Mouse (Mus musculus) heart, embryonic 14.5 days (tissue): ENCODE data around the gene Vmn1r83. TPM values are rescaled to one million over a fixed set of nuclear protein-coding genes. Genes with fewer than 3 reads are reported as not detected.

Experiments used
- ATAC-seq: fragments of 200-750 bp; cut with Nextera tagmentation; 2 replicates; pipeline ENCODE4 v1.8.0; 2017; ENCODE audit warnings: low read depth, moderate TSS enrichment; ENCODE audit not compliant: insufficient number of reproducible peaks, insufficient read depth, low FRiP score
- H3K27ac ChIP-seq, 2 experiments: fragments of 200-500 bp in 1 of 2; fragments of 300-500 bp in 1 of 2; sonication (generic) in 1 of 2; replicated peaks in 1 of 2; 2 replicates each; pipeline ENCODE4 v1.5.1; 2012 to 2014; ENCODE audit warnings: low read depth in 2 of 2, low read length in 2 of 2, control low read depth in 1 of 2, mild to moderate bottlenecking in 1 of 2, mixed read lengths in 1 of 2; ENCODE audit not compliant: control insufficient read depth in 1 of 2, insufficient read depth in 1 of 2
- H3K27me3 ChIP-seq: fragments of 300-500 bp; sonication (generic); 2 replicates; pipeline ENCODE4 v1.6.1; 2014; ENCODE audit warnings: mild to moderate bottlenecking, low read length, control low read depth; ENCODE audit not compliant: control insufficient read depth, insufficient read depth
- H3K36me3 ChIP-seq: fragments of 300-500 bp; sonication (generic); 2 replicates; pipeline ENCODE4 v1.6.1; 2014; ENCODE audit warnings: mild to moderate bottlenecking, control low read depth, low read length, mixed read lengths; ENCODE audit not compliant: control insufficient read depth, insufficient read depth
- H3K4me1 ChIP-seq, 2 experiments: fragments of 200-500 bp in 1 of 2; fragments of 300-500 bp in 1 of 2; sonication (generic) in 1 of 2; 2 replicates each; pipeline ENCODE4 v1.6.1; 2012 to 2014; ENCODE audit warnings: low read length in 2 of 2, control low read depth in 1 of 2, mixed read lengths in 1 of 2; ENCODE audit not compliant: control insufficient read depth in 2 of 2, insufficient read depth in 2 of 2
- H3K4me2 ChIP-seq: fragments of 300-500 bp; sonication (generic); 2 replicates; pipeline ENCODE4 v1.6.1; 2014; ENCODE audit warnings: mild to moderate bottlenecking, low read length
- H3K4me3 ChIP-seq, 2 experiments: fragments of 200-500 bp in 1 of 2; fragments of 300-500 bp in 1 of 2; sonication (generic) in 1 of 2; 2 replicates each; pipeline ENCODE4 v1.5.1; 2012 to 2014; ENCODE audit warnings: low read length in 2 of 2, mild to moderate bottlenecking in 2 of 2, control low read depth in 1 of 2, low read depth in 1 of 2, moderate library complexity in 1 of 2; ENCODE audit not compliant: control insufficient read depth in 1 of 2, insufficient read depth in 1 of 2
- H3K9ac ChIP-seq: fragments of 300-500 bp; sonication (generic); 2 replicates; pipeline ENCODE4 v1.6.1; 2014; ENCODE audit warnings: mild to moderate bottlenecking, low read length
- H3K9me3 ChIP-seq: fragments of 300-500 bp; sonication (generic); 2 replicates; pipeline ENCODE4 v1.6.1; 2016; ENCODE audit warnings: low read length, control low read depth; ENCODE audit not compliant: control insufficient read depth
- WGBS: fragments of 180-500 bp; shearing (Covaris S2); extraction: QIAGEN DNeasy Blood & Tissue Kit; methylation state at CpG from one replicate; pipeline ENCODE4 v1.1.7; 2014; 5-methylcytosine and 5-hydroxymethylcytosine counted together
- microRNA-seq: library from miRNA; unstranded; fragments of <30 nt; microRNA quantifications from one replicate; pipeline ENCODE4, GENCODE M21; 2016
- polyA plus RNA-seq: library from polyadenylated mRNA; unstranded; fragments of >200 nt; fragmentation: Nextera tagmentation; extraction: Ambion mirVana; gene quantifications from 2 replicates; pipeline ENCODE4 v1.2.1, GENCODE M21; 2014

Gene Vmn1r83
- polyA plus RNA-seq, result not detected in 2 replicates

DNA sequence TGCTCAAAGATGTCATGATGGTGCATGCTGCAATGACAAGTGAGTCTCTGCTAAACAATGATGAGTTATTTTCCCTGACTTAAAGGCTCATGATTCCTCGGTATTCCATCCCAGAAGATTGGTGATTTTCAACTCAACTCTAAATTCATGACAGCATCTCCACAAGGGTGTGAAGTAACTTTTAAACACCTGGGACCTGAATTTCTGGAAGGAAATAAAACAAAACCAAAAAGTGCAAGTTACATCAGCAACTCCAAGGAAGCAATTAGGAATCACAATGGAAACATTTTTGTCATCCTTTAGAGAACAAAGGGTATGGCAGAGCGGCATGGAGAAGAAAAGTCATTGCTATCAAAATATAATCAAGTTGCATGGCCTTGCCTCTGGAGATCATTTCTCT lies at the start of gene Vmn1r83:
Vmn1r83 (minus strand) TSS at position 101 of the 400 bp plus-strand sequence.
- 0 out of 2 replicates have a peak, but pooled peaks cover 6% of the 10 kb centered on the region for H3K9me3 ChIP-seq
- WGBS, result 61% methylated on average over 2 of the region's 2 CpGs
- no peak within 1 kb of the TSS for H3K4me3 ChIP-seq
- H3K27ac ChIP-seq, result no peak within 1 kb of the TSS
- H3K9ac ChIP-seq, result no peak within 1 kb of the TSS
- H3K36me3 ChIP-seq, result no peaks in the 10 kb centered on the region
- ATAC-seq, result no peak
- no peaks in the 10 kb centered on the region for H3K4me1 ChIP-seq
- H3K4me2 ChIP-seq, result no peak within 1 kb of the TSS
- H3K27me3 ChIP-seq, result no peaks in the 10 kb centered on the region

DNA sequence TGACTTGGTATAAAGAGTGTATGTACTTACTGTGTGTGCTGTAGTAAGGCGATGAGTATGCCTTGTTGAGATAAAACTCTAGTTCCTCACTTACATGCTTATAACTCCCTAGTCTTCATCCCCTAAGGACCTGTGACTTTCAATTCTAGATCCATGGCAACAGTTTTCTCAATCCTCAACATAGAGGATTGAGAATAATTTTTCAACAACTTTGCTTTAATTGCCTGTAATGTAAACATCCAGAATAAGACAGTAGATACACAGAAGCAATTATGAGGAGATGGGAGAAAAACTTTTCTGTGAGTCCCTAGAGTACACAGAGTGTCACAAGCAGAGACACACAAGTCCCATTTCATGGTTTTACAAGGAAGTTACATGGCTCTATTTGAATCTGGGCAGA lies 39.9 kb upstream of the Vmn1r83 start, which contains the start of gene Vmn1r84:
Vmn1r84 (minus strand) TSS at position 101 of the 400 bp plus-strand sequence.
- H3K9ac ChIP-seq, result no peak within 1 kb of the TSS
- 70% methylated on average over 1 of the region's 1 CpGs for whole genome bisulfite sequencing
- H3K4me2 ChIP-seq, result no peak within 1 kb of the TSS
- no peak within 1 kb of the TSS for H3K4me3 ChIP-seq
- no peaks in the 10 kb centered on the region for H3K4me1 ChIP-seq
- H3K36me3 ChIP-seq, result no peaks in the 10 kb centered on the region
- no peaks in the 10 kb centered on the region for H3K27me3 ChIP-seq
- H3K27ac ChIP-seq, result no peak within 1 kb of the TSS
- ATAC-seq, result no peak
- H3K9me3 ChIP-seq, result no peaks in the 10 kb centered on the region

DNA sequence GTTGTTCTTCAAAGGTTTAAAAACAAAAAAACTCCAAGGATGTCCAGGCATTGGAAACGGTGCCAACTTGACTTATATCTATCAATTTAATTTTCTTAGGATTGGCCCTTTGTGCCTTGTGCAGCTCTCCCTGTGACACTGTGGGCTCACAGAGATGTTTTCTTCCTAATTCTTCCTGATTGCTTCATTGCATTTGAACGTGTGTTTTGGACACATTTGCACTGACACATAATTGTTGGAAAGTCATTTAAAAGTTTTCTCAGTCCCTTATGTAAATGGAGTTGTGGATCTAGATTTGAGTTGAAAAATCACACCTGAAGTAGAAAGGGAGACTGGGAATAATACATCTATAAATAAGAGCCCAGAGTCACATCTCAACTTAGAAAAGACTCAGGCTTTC lies 29.2 kb downstream of the Vmn1r83 start, which contains the start of gene Vmn1r82:
Vmn1r82 (plus strand) TSS at position 301 of the 400 bp plus-strand sequence.
- 40% methylated on average over 2 of the region's 2 CpGs for WGBS
- Histone ChIP-seq H3K27ac (no peak within 1 kb of the TSS), H3K36me3 (no peaks in the 10 kb centered on the region), H3K27me3 (no peaks in the 10 kb centered on the region), H3K4me2 (no peak within 1 kb of the TSS), H3K9ac (no peak within 1 kb of the TSS), H3K4me1 (no peaks in the 10 kb centered on the region), H3K9me3 (peaks cover 1% of the 10 kb centered on the region; the same call in 1 of the 2 replicates), H3K4me3 (no peak within 1 kb of the TSS)
- ATAC-seq, result no peak

Small RNA genes lying within 50 kb of the gene (microRNA-seq; reads per million reads assigned to microRNA genes)
- gene Gm23521, result not detected

Other genes starting within 250 kb of the Vmn1r83 start
- gene Vmn1r78, start 179.2 kb downstream of the Vmn1r83 start, polyA plus RNA-seq, result not detected in 2 replicates
- not detected in 2 replicates for gene Vmn1r79, start 158.2 kb downstream of the Vmn1r83 start, polyA plus RNA-seq
- gene Vmn1r80, start 140.2 kb downstream of the Vmn1r83 start, polyA plus RNA-seq, result not detected in 2 replicates
- gene Vmn1r81, start 61.2 kb downstream of the Vmn1r83 start, polyA plus RNA-seq, result not detected in 2 replicates
- gene Vmn1r82, start 29.1 kb downstream of the Vmn1r83 start, polyA plus RNA-seq, result not detected in 2 replicates
- gene Vmn1r84, start 39.8 kb upstream of the Vmn1r83 start, polyA plus RNA-seq, result not detected in 2 replicates
- 3.0 and 3.9 TPM in 2 replicates for gene Zfp551, start 93.3 kb upstream of the Vmn1r83 start, polyA plus RNA-seq
- 16.6 and 18.4 TPM in 2 replicates for gene Zfp606, start 148.8 kb upstream of the Vmn1r83 start, polyA plus RNA-seq
- gene 2900092C05Rik, start 183.0 kb upstream of the Vmn1r83 start, polyA plus RNA-seq, result not detected in 2 replicates